In genomic region chr7:27452206-27452770, GRCm38 (mm10) we compare ENCODE assay signal across 21 mouse cellular contexts. TPM values are rescaled to one million over a fixed set of nuclear protein-coding genes. Genes with fewer than 3 reads are reported as not detected.
DNase-seq lines count a peak whose midpoint lies in the region; ATAC-seq and TF ChIP-seq lines count a peak whose summit lies in the region.
"Had no signal": no experiment of that assay in that cellular context is flagged by ENCODE, and none has a peak within 500 bp of the region (broad histone marks: within the 10 kb centered on the region; RNA-seq: fewer than 3 reads in every experiment).

No protein-coding gene starts in this region.

- TF ChIP-seq EP300 in liver, postnatal 0 days (IDR thresholded peaks at IDR 0.05; ENCODE audit: low read depth): no peak

- H3K4me2 ChIP-seq in kidney, embryonic 16.5 days (replicated peaks; ENCODE audit: low read depth, low read length): no peak overlapping the region
- H3K4me2 ChIP-seq in liver, embryonic 11.5 days: peak overlapping the region; percentile 89
- peak overlapping the region; percentile 86 for H3K4me2 ChIP-seq in liver, postnatal 0 days (ENCODE audit: low read depth, low read length)
- no peak overlapping the region for H3K4me2 ChIP-seq in neural tube, embryonic 15.5 days
- H3K4me2 ChIP-seq: forebrain, embryonic 15.5 days; intestine, embryonic 15.5 days; limb, embryonic 15.5 days had no signal

- H3K36me3 ChIP-seq in kidney, embryonic 16.5 days (ENCODE audit: insufficient read depth, low read length): no peaks in the 10 kb centered on the region
- H3K36me3 ChIP-seq in G1E (replicated peaks): peaks cover 40% of the 10 kb centered on the region
- H3K36me3 ChIP-seq in liver, embryonic 11.5 days (ENCODE audit: control insufficient read depth, insufficient read depth, low read length): 0 out of 2 replicates have a peak, but pooled peaks cover 3% of the 10 kb centered on the region
- peaks cover 30% of the 10 kb centered on the region for H3K36me3 ChIP-seq in liver, postnatal 0 days (replicated peaks; ENCODE audit: insufficient read depth, low read length)
- H3K36me3 ChIP-seq in neural tube, embryonic 15.5 days: no peaks in the 10 kb centered on the region
- H3K36me3 ChIP-seq: forebrain, embryonic 15.5 days; intestine, embryonic 15.5 days; limb, embryonic 15.5 days; midbrain, embryonic 10.5 days had no signal

- no peaks in the 10 kb centered on the region for H3K9me3 ChIP-seq in kidney, embryonic 16.5 days (ENCODE audit: low read length)
- no peaks in the 10 kb centered on the region for H3K9me3 ChIP-seq in G1E (replicated peaks)
- H3K9me3 ChIP-seq in liver, embryonic 11.5 days (ENCODE audit: control insufficient read depth, low read length): no peaks in the 10 kb centered on the region
- no peaks in the 10 kb centered on the region for H3K9me3 ChIP-seq in liver, postnatal 0 days (ENCODE audit: low read length)
- H3K9me3 ChIP-seq in neural tube, embryonic 15.5 days (replicated peaks): no peaks in the 10 kb centered on the region
- H3K9me3 ChIP-seq: forebrain, embryonic 15.5 days; intestine, embryonic 15.5 days; limb, embryonic 15.5 days; midbrain, embryonic 10.5 days had no signal

- TF ChIP-seq CTCF in G1E (IDR thresholded peaks at IDR 0.05; ENCODE audit: low read depth, low read length): no peak
- TF ChIP-seq CTCF in liver, postnatal 0 days (IDR thresholded peaks at IDR 0.05; ENCODE audit: low read depth): no peak

- H3K4me1 ChIP-seq in kidney, embryonic 16.5 days (ENCODE audit: insufficient read depth, low read length): peaks cover 6% of the 10 kb centered on the region; the same call in 1 of the 2 replicates
- H3K4me1 ChIP-seq in G1E (ENCODE audit: insufficient read depth, low read depth, low read length): peaks cover 71% of the 10 kb centered on the region
- H3K4me1 ChIP-seq in liver, embryonic 11.5 days (replicated peaks; ENCODE audit: control insufficient read depth, insufficient read depth, low read length): peaks cover 30% of the 10 kb centered on the region
- peaks cover 46% of the 10 kb centered on the region for H3K4me1 ChIP-seq in liver, postnatal 0 days (ENCODE audit: insufficient read depth)
- peaks cover 7% of the 10 kb centered on the region for H3K4me1 ChIP-seq in neural tube, embryonic 15.5 days

- 55% methylated on average over 13 of the region's 13 CpGs for WGBS in kidney, embryonic 16.5 days
- WGBS in liver, embryonic 11.5 days: 61% methylated on average over 13 of the region's 13 CpGs
- 56% methylated on average over 13 of the region's 13 CpGs for WGBS in liver, postnatal 0 days (ENCODE audit: insufficient replicate concordance)
- 59% methylated on average over 13 of the region's 13 CpGs for WGBS in neural tube, embryonic 15.5 days

- no peak overlapping the region for H3K4me3 ChIP-seq in kidney, embryonic 16.5 days (ENCODE audit: low read length)
- H3K4me3 ChIP-seq in G1E (ENCODE audit: low read depth, low read length): peak overlapping the region; percentile 42; the same call in 1 of the 2 replicates
- H3K4me3 ChIP-seq in liver, embryonic 11.5 days (ENCODE audit: low read depth, low read length): 0 out of 2 replicates have a peak overlapping the region, but pooled peaks have one; percentile 1
- peak overlapping the region; percentile 93 for H3K4me3 ChIP-seq in liver, postnatal 0 days (ENCODE audit: low read depth, low read length)
- no peak overlapping the region for H3K4me3 ChIP-seq in neural tube, embryonic 15.5 days (replicated peaks)
- H3K4me3 ChIP-seq: forebrain, embryonic 15.5 days; intestine, embryonic 15.5 days; left cerebral cortex, adult 2 months; limb, embryonic 15.5 days; midbrain, embryonic 10.5 days had no signal

- ATAC-seq in kidney, embryonic 16.5 days (ENCODE audit: low FRiP score, low TSS enrichment): no peak
- ATAC-seq in G1E (ENCODE audit: extremely low read depth, insufficient number of reproducible peaks, low FRiP score, poor library complexity, severe bottlenecking): no peak
- ATAC-seq in liver, embryonic 11.5 days (replicated peaks; ENCODE audit: low FRiP score): no peak
- no peak for ATAC-seq in liver, postnatal 0 days
- ATAC-seq in neural tube, embryonic 15.5 days (ENCODE audit: low FRiP score): no peak
- ATAC-seq: forebrain, embryonic 15.5 days; hindbrain, embryonic 16.5 days; intestine, embryonic 15.5 days had no signal

- H3K9ac ChIP-seq in kidney, embryonic 16.5 days (replicated peaks; ENCODE audit: low read length): no peak overlapping the region
- no peak overlapping the region for H3K9ac ChIP-seq in liver, embryonic 11.5 days (ENCODE audit: low read depth, low read length)
- peak overlapping the region; percentile 22; the same call in 1 of the 2 replicates for H3K9ac ChIP-seq in liver, postnatal 0 days (replicated peaks)
- H3K9ac ChIP-seq in neural tube, embryonic 15.5 days (replicated peaks): no peak overlapping the region
- H3K9ac ChIP-seq: forebrain, embryonic 15.5 days; intestine, embryonic 15.5 days; limb, embryonic 15.5 days had no signal

- DNase-seq in kidney, adult 9 months: peak; percentile 47
- no peak for DNase-seq in G1E (ENCODE audit: low spot score)
- no peak for DNase-seq in liver, embryonic 11.5 days (ENCODE audit: low spot score)
- no peak for DNase-seq in liver, postnatal 0 days
- no peak for DNase-seq in cerebellum, adult 8-10 months
- DNase-seq: adrenal gland, postnatal 10 days; cerebellum, adult 9-10 months; gastrocnemius, postnatal 10 days; heart, adult 18-20 months; lung, postnatal 10 days had no signal

- H3K27ac ChIP-seq in kidney, embryonic 16.5 days (ENCODE audit: low read length): no peak overlapping the region
- H3K27ac ChIP-seq in liver, embryonic 11.5 days (ENCODE audit: low read depth, low read length): no peak overlapping the region
- peak overlapping the region; percentile 70 for H3K27ac ChIP-seq in liver, postnatal 0 days (ENCODE audit: low read depth)
- H3K27ac ChIP-seq in neural tube, embryonic 15.5 days (replicated peaks): no peak overlapping the region
- H3K27ac ChIP-seq: forebrain, embryonic 15.5 days; intestine, embryonic 15.5 days; kidney, postnatal 0 days; left cerebral cortex, adult 2 months; limb, embryonic 15.5 days; midbrain, embryonic 10.5 days had no signal

- H3K27me3 ChIP-seq in kidney, embryonic 16.5 days (ENCODE audit: insufficient read depth, low read length): no peaks in the 10 kb centered on the region
- H3K27me3 ChIP-seq in G1E (ENCODE audit: insufficient read depth, low read length): no peaks in the 10 kb centered on the region
- H3K27me3 ChIP-seq in liver, embryonic 11.5 days (replicated peaks; ENCODE audit: control insufficient read depth, insufficient read depth, low read length): no peaks in the 10 kb centered on the region
- H3K27me3 ChIP-seq in liver, postnatal 0 days (ENCODE audit: insufficient read depth, low read length): no peaks in the 10 kb centered on the region; the same call in 1 of the 2 replicates
- H3K27me3 ChIP-seq in neural tube, embryonic 15.5 days (replicated peaks): no peaks in the 10 kb centered on the region
- H3K27me3 ChIP-seq: forebrain, embryonic 15.5 days; intestine, embryonic 15.5 days had no signal

RNA-seq across cellular contexts. Expression of gene Blvrb, which starts 4.5 kb away (rescaled TPM):
- 50.8 and 54.6 TPM in 2 replicates for polyA plus RNA-seq in kidney, embryonic 16.5 days (2015; fragmentation: Nextera tagmentation; extraction: Ambion mirVana)
- total RNA-seq in G1E (2014; fragmentation: Nextera tagmentation): 438 and 479 TPM in 2 replicates
- total RNA-seq in G1E (2017): 212 and 254 TPM in 2 replicates
- polyA plus RNA-seq in G1E (2012): 394 and 460 TPM in 2 replicates
- 581 and 583 TPM in 2 replicates for polyA plus RNA-seq in liver, embryonic 11.5 days (2014; fragmentation: Nextera tagmentation; extraction: Ambion mirVana)
- 372 and 407 TPM in 2 replicates for polyA plus RNA-seq in liver, postnatal 0 days (2015; fragmentation: Nextera tagmentation; extraction: Ambion mirVana)
- polyA plus RNA-seq in neural tube, embryonic 15.5 days (2015; fragmentation: Nextera tagmentation; extraction: Ambion mirVana): 24.5 and 26.1 TPM in 2 replicates

RNA-seq across cellular contexts. Expression of gene Sptbn4, which starts 4.8 kb away (rescaled TPM):
- 0.31 and 0.40 TPM in 2 replicates for polyA plus RNA-seq in kidney, embryonic 16.5 days (2015; fragmentation: Nextera tagmentation; extraction: Ambion mirVana)
- total RNA-seq in G1E (2014; fragmentation: Nextera tagmentation) (0.92 and 2.9 TPM in 2 replicates), G1E (2017) (1.1 and 1.2 TPM in 2 replicates)
- polyA plus RNA-seq in G1E (2012): 0.91 and 1.1 TPM in 2 replicates
- 0.17 and 0.19 TPM in 2 replicates for polyA plus RNA-seq in liver, embryonic 11.5 days (2014; fragmentation: Nextera tagmentation; extraction: Ambion mirVana)
- polyA plus RNA-seq in liver, postnatal 0 days (2015; fragmentation: Nextera tagmentation; extraction: Ambion mirVana): 0.02 and 0.18 TPM in 2 replicates
- 3.7 TPM in 2 replicates for polyA plus RNA-seq in neural tube, embryonic 15.5 days (2015; fragmentation: Nextera tagmentation; extraction: Ambion mirVana)
- total RNA-seq: hematopoietic stem cell, adult 5-6 weeks; neutrophil, adult 5-6 weeks had no signal

RNA-seq across cellular contexts. Expression of gene Sertad3, which starts 21.3 kb away (rescaled TPM):
- 27.5 and 32.5 TPM in 2 replicates for polyA plus RNA-seq in kidney, embryonic 16.5 days (2015; fragmentation: Nextera tagmentation; extraction: Ambion mirVana)
- total RNA-seq in G1E (2014; fragmentation: Nextera tagmentation) (5.2 and 9.0 TPM in 2 replicates), G1E (2017) (15.8 and 18.1 TPM in 2 replicates)
- polyA plus RNA-seq in G1E (2012): 24.0 and 27.0 TPM in 2 replicates
- polyA plus RNA-seq in liver, embryonic 11.5 days (2014; fragmentation: Nextera tagmentation; extraction: Ambion mirVana): 20.6 and 21.5 TPM in 2 replicates
- polyA plus RNA-seq in liver, postnatal 0 days (2015; fragmentation: Nextera tagmentation; extraction: Ambion mirVana): 16.2 and 17.0 TPM in 2 replicates
- 8.8 and 11.0 TPM in 2 replicates for polyA plus RNA-seq in neural tube, embryonic 15.5 days (2015; fragmentation: Nextera tagmentation; extraction: Ambion mirVana)

RNA-seq across cellular contexts. Expression of gene Sertad1, which starts 34.4 kb away (rescaled TPM):
- 42.3 and 45.8 TPM in 2 replicates for polyA plus RNA-seq in kidney, embryonic 16.5 days (2015; fragmentation: Nextera tagmentation; extraction: Ambion mirVana)
- total RNA-seq in G1E (2014; fragmentation: Nextera tagmentation): 18.5 and 18.6 TPM in 2 replicates
- total RNA-seq in G1E (2017): 62.3 and 63.1 TPM in 2 replicates
- polyA plus RNA-seq in G1E (2012): 56.9 and 75.3 TPM in 2 replicates
- polyA plus RNA-seq in liver, embryonic 11.5 days (2014; fragmentation: Nextera tagmentation; extraction: Ambion mirVana): 23.0 and 24.3 TPM in 2 replicates
- polyA plus RNA-seq in liver, postnatal 0 days (2015; fragmentation: Nextera tagmentation; extraction: Ambion mirVana): 18.3 and 18.5 TPM in 2 replicates
- 11.6 and 15.8 TPM in 2 replicates for polyA plus RNA-seq in neural tube, embryonic 15.5 days (2015; fragmentation: Nextera tagmentation; extraction: Ambion mirVana)

RNA-seq across cellular contexts. Expression of gene Prx, which starts 46.8 kb away (rescaled TPM):
- polyA plus RNA-seq in kidney, embryonic 16.5 days (2015; fragmentation: Nextera tagmentation; extraction: Ambion mirVana): 4.9 and 5.1 TPM in 2 replicates
- total RNA-seq in G1E (2014; fragmentation: Nextera tagmentation): 1.5 and 1.7 TPM in 2 replicates
- total RNA-seq in G1E (2017): 0.93 and 1.3 TPM in 2 replicates
- 2.3 and 2.7 TPM in 2 replicates for polyA plus RNA-seq in G1E (2012)
- 0.80 and 0.84 TPM in 2 replicates for polyA plus RNA-seq in liver, embryonic 11.5 days (2014; fragmentation: Nextera tagmentation; extraction: Ambion mirVana)
- 0.25 and 0.28 TPM in 2 replicates for polyA plus RNA-seq in liver, postnatal 0 days (2015; fragmentation: Nextera tagmentation; extraction: Ambion mirVana)
- 2.0 and 2.4 TPM in 2 replicates for polyA plus RNA-seq in neural tube, embryonic 15.5 days (2015; fragmentation: Nextera tagmentation; extraction: Ambion mirVana)

Comparison
In these comparisons a context has a peak if more than half of its experiments do, and no peak if none do; other contexts are left out.
1. H3K4me2 ChIP-seq: peak in liver, embryonic 11.5 days (single experiment) and liver, postnatal 0 days (single experiment); none in kidney, embryonic 16.5 days (single experiment) and neural tube, embryonic 15.5 days (single experiment).
2. H3K4me3 ChIP-seq: peak in G1E (single experiment), liver, embryonic 11.5 days (single experiment) and liver, postnatal 0 days (single experiment); none in kidney, embryonic 16.5 days (single experiment) and neural tube, embryonic 15.5 days (single experiment).